Mouse (Mus musculus) forebrain, postnatal 0 days (tissue): ENCODE results near the gene Fcgr3. TPM values are rescaled to one million over a fixed set of nuclear protein-coding genes. Genes with fewer than 3 reads are reported as not detected.

Source experiments
- ATAC-seq: fragments of 200-750 bp; cut with Nextera tagmentation; 2 replicates; pipeline ENCODE4 v1.8.0; 2017; ENCODE audit warnings: mild to moderate bottlenecking, moderate library complexity
- DNase-seq: peaks from one replicate; pipeline ENCODE4 v3.0.0-alpha.2; 2015
- H3K27ac ChIP-seq: fragments of 300-500 bp; sonication (generic); 2 replicates; pipeline ENCODE4 v1.5.1; 2014; ENCODE audit warnings: low read depth, mild to moderate bottlenecking, antibody characterized with exemption, low read length, moderate library complexity, mixed read lengths
- H3K27me3 ChIP-seq: fragments of 300-500 bp; sonication (generic); 2 replicates; pipeline ENCODE4 v1.6.1; 2014; ENCODE audit warnings: mild to moderate bottlenecking, low read length, mixed read lengths; ENCODE audit not compliant: insufficient read depth
- H3K36me3 ChIP-seq: fragments of 300-500 bp; sonication (generic); 2 replicates; pipeline ENCODE4 v1.6.1; 2014; ENCODE audit warnings: mild to moderate bottlenecking, moderate library complexity; ENCODE audit not compliant: insufficient read depth
- H3K4me1 ChIP-seq: fragments of 300-500 bp; sonication (generic); 2 replicates; pipeline ENCODE4 v1.6.1; 2014; ENCODE audit warnings: antibody characterized with exemption; ENCODE audit not compliant: insufficient read depth
- H3K4me2 ChIP-seq: fragments of 300-500 bp; sonication (generic); 2 replicates; pipeline ENCODE4 v1.6.1; 2014; ENCODE audit warnings: low read depth, mild to moderate bottlenecking, moderate library complexity
- H3K4me3 ChIP-seq: fragments of 300-500 bp; sonication (generic); 2 replicates; pipeline ENCODE4 v1.5.1; 2014; ENCODE audit warnings: low read depth, low read length, mixed read lengths
- H3K9ac ChIP-seq: fragments of 300-500 bp; sonication (generic); 2 replicates; pipeline ENCODE4 v1.6.1; 2014; ENCODE audit warnings: mild to moderate bottlenecking
- H3K9me3 ChIP-seq: fragments of 300-500 bp; sonication (generic); 2 replicates; pipeline ENCODE4 v1.6.1; 2016; ENCODE audit warnings: low read length
- CTCF ChIP-seq: sonication (generic); IDR thresholded peaks from 2 replicates; pipeline ENCODE4 v1.5.1; 2016; ENCODE audit warnings: antibody characterized with exemption, control low read depth, low read depth
- whole genome bisulfite sequencing: fragments of 180-500 bp; shearing (Covaris S2); extraction: QIAGEN DNeasy Blood & Tissue Kit; methylation state at CpG from one replicate; pipeline ENCODE4 v1.1.7; 2014; 5-methylcytosine and 5-hydroxymethylcytosine counted together
- polyA plus RNA-seq: library from polyadenylated mRNA; unstranded; fragments of >200 nt; fragmentation: Nextera tagmentation; extraction: Ambion mirVana; gene quantifications from 2 replicates; pipeline ENCODE4 v1.2.1, GENCODE M21; 2015
- total RNA-seq: library from RNA; depleted of rRNA; stranded (reverse); fragments of >200 nt; gene quantifications from 2 replicates; pipeline ENCODE4 v1.2.3, GENCODE M21; 2014

The Fcgr3 gene
- total and polyA plus RNA-seq, 2 experiments from 2014 or later = 13.9 to 14.9 TPM

DNA sequence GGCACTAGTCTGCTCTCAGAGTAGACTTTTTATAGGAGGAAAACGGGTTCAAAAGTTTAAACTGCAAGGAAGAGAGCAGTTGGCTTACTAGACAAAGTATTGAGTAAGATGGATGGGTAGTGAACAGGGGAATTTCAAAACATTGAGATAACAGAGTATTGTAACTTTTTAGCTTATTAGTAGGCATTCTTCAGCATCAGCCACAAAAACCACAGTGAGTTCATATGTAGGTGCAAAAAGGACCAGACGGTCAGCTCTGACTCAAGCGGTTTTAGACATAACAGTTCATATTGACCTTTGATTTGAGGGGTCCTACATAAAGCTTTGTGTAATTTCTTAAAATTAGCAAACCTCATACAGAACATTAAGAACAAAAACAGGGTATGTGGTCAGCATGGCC, 3.2 kb downstream of the Fcgr3 start:
- no peak overlapping the region for H3K4me3 ChIP-seq
- H3K4me2 ChIP-seq = no peak overlapping the region
- no peak overlapping the region for H3K9ac ChIP-seq
- WGBS = 92% methylated on average over 3 of the region's 3 CpGs
- no peaks in the 10 kb centered on the region for H3K9me3 ChIP-seq
- TF ChIP-seq CTCF = no peak
- H3K36me3 ChIP-seq = no peaks in the 10 kb centered on the region
- DNase-seq (no peak), ATAC-seq (no peak)
- H3K27ac ChIP-seq = no peak overlapping the region
- no peaks in the 10 kb centered on the region for H3K4me1 ChIP-seq
- peaks cover 7% of the 10 kb centered on the region for H3K27me3 ChIP-seq

DNA sequence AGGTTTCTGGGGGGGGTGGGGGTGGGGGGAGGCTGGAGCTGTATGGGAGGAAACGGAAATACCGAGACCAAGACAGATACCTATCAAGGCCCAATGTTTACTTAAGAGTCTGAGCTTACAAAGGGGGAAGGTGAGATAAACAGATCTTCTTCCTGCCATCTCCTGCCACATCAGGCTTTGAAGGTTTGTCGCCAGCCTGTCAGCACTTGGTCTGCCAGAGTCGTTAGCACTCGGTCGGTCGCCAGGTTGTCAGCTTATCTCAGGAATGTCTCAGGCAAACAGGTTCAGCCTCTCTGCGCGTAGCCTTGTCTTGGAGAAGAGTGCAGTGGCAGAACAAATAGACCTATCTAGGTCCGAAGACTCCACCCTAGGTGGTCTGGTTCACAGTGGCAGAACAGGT, 4.3 kb downstream of the Fcgr3 start:
- Histone ChIP-seq H3K27ac (no peak overlapping the region), H3K27me3 (peaks cover 7% of the 10 kb centered on the region), H3K36me3 (no peaks in the 10 kb centered on the region), H3K9me3 (no peaks in the 10 kb centered on the region), H3K9ac (no peak overlapping the region), H3K4me3 (no peak overlapping the region), H3K4me2 (no peak overlapping the region), H3K4me1 (no peaks in the 10 kb centered on the region)
- 58% methylated on average over 10 of the region's 10 CpGs for WGBS
- no peak for TF ChIP-seq CTCF
- no peak for DNase-seq
- no peak for ATAC-seq

DNA sequence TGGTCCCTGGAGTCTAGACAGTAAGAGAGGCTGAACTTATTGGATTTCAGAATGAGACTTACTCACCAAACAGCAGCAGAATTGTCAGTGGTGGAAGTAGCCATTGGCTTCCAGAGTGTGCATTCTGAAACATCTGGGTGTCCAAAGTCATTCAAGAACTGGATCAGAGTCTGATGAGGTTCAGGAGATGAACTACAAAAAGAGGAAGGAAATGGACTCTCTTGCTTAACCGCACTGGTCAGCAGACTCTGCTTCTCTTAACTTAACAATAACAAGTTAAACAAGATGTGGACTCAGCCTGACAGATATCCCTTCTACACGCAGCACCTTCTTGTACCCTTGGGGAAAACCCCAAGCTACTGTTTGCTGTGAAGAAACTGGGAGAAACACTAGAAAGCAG, 5.5 kb downstream of the Fcgr3 start:
- H3K9ac ChIP-seq = no peak overlapping the region
- peaks cover 4% of the 10 kb centered on the region; the same call in 1 of the 2 replicates for H3K27me3 ChIP-seq
- TF ChIP-seq CTCF = no peak
- DNase-seq = no peak
- H3K4me1 ChIP-seq = no peaks in the 10 kb centered on the region
- no peak overlapping the region for H3K4me3 ChIP-seq
- H3K36me3 ChIP-seq = no peaks in the 10 kb centered on the region
- H3K9me3 ChIP-seq = no peaks in the 10 kb centered on the region
- no peak overlapping the region for H3K4me2 ChIP-seq
- no peak overlapping the region for H3K27ac ChIP-seq
- no peak for ATAC-seq
- 89% methylated on average over 2 of the region's 2 CpGs for WGBS

DNA sequence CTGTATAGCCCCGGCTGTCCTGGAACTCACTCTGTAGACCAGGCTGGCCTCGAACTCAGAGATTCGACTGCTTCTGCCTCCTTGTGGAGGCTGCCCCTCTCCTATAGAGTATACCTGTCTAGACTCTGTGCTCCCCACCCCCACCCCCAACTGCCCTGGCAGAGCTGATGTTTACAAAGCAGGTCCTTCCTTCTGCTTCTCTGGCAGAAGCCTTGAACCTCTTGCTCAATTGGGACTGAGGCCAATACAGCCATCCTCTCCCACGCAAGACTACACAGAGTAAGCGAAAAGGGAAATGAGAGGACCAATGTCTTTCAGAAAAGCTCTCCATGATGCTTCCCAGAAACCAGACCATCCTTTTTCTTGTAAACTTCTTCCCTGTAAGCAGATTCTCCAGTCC, 7.5 kb downstream of the Fcgr3 start:
- Histone ChIP-seq H3K4me3 (no peak overlapping the region), H3K9me3 (no peaks in the 10 kb centered on the region), H3K4me2 (no peak overlapping the region), H3K27me3 (no peaks in the 10 kb centered on the region), H3K36me3 (no peaks in the 10 kb centered on the region), H3K9ac (no peak overlapping the region), H3K4me1 (no peaks in the 10 kb centered on the region), H3K27ac (no peak overlapping the region)
- no peak for ATAC-seq
- no peak for DNase-seq
- TF ChIP-seq CTCF = no peak
- WGBS = 81% methylated on average over 5 of the region's 5 CpGs

DNA sequence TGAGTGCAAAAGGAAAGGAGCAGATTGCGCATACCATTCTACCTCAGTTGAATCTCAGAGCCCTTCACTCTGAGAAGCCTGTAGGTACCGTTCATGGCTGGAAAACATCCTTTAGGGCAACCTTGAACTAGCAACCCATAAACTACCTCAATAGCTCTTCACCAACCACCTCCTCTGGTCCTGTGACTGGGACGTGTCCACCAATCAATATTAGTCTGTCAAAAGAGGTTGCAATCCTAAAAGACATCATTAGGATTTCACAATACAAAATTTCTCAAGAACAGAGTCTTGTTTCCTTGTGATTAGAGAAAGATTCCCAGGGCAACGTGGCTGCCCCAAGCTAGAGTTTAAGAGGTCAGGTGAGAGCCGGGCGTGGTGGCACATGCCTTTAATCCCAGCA, 11.4 kb downstream of the Fcgr3 start:
- H3K9ac ChIP-seq = no peak overlapping the region
- DNase-seq (no peak), ATAC-seq (no peak)
- 85% methylated on average over 6 of the region's 6 CpGs for WGBS
- no peaks in the 10 kb centered on the region for H3K9me3 ChIP-seq
- no peaks in the 10 kb centered on the region for H3K36me3 ChIP-seq
- H3K4me2 ChIP-seq = no peak overlapping the region
- H3K27ac ChIP-seq = no peak overlapping the region
- H3K4me3 ChIP-seq = no peak overlapping the region
- no peak for TF ChIP-seq CTCF
- no peaks in the 10 kb centered on the region for H3K4me1 ChIP-seq
- H3K27me3 ChIP-seq = no peaks in the 10 kb centered on the region

DNA sequence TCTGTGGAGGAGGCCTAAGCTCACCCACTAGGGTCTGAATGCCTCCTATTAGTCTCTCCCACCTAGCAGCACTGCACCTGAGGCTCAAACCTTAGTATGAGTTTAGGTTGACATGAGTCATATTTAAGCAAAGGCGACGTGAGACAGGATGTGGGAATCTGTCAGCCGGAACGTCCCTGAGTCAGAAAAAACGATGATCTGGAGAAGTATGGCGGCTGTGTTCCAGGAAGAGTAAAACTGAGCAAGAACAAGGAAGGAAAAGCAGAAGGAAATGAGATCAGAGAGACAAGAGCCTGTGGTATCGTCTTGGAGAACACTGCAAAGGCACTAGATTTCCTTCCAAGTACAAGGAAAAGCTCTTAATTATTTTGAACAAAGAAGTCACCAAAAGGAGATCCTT, 14.0 kb downstream of the Fcgr3 start:
- Histone ChIP-seq H3K9me3 (no peaks in the 10 kb centered on the region), H3K4me3 (no peak overlapping the region), H3K27ac (no peak overlapping the region), H3K36me3 (no peaks in the 10 kb centered on the region), H3K27me3 (no peaks in the 10 kb centered on the region), H3K4me2 (no peak overlapping the region), H3K9ac (no peak overlapping the region), H3K4me1 (no peaks in the 10 kb centered on the region)
- no peak for DNase-seq
- 92% methylated on average over 7 of the region's 7 CpGs for WGBS
- TF ChIP-seq CTCF = no peak
- no peak for ATAC-seq

DNA sequence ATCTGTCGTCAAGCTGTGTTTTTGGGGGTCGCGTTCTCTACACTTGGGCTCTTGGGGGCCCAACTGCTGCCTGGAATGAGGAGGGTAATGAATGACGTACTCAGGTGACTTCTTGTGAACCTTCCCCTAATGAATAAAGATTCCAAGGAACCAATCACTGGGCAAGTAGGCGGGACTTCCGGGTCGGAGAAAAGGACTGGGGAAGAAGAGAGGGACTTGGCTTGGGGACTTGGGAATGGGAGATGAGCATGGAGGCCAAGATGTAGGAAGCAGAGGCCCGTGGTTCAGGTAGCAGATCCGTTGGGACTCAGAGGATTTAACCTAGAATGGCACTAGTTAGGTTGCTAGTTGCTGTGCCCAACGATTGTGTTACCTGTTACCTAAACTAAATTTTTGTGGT, 15.5 kb downstream of the Fcgr3 start:
- DNase-seq (no peak), ATAC-seq (no peak)
- H3K4me1 ChIP-seq = no peaks in the 10 kb centered on the region
- no peak overlapping the region for H3K9ac ChIP-seq
- WGBS = 47% methylated on average over 10 of the region's 10 CpGs
- no peaks in the 10 kb centered on the region for H3K27me3 ChIP-seq
- H3K9me3 ChIP-seq = no peaks in the 10 kb centered on the region
- H3K27ac ChIP-seq = no peak overlapping the region
- H3K36me3 ChIP-seq = no peaks in the 10 kb centered on the region
- 0 out of 2 replicates have a peak overlapping the region, but pooled peaks have one; percentile 3 for H3K4me3 ChIP-seq
- TF ChIP-seq CTCF = no peak
- H3K4me2 ChIP-seq = no peak overlapping the region

DNA sequence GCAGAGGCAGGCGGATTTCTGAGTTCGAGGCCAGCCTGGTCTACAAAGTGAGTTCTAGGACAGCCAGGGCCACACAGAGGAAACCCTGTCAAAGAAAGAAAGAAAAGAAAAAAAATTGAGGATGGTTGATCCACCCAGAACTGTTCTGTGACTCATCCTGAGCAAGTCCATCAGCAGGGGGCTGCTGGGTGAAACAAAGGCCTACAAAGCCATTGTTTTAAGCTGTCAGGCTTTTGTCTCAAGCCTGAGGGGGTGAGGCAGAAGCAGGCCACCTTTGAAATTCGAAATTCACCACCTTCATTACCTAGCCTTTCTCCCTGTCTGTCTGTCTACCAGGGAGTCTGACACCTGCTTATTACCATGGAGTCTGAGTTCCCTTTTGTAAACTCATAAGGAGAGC, 18.2 kb downstream of the Fcgr3 start:
- H3K4me1 ChIP-seq = no peaks in the 10 kb centered on the region
- no peaks in the 10 kb centered on the region for H3K27me3 ChIP-seq
- H3K9ac ChIP-seq = no peak overlapping the region
- DNase-seq (no peak), ATAC-seq (no peak)
- no peak overlapping the region for H3K4me2 ChIP-seq
- no peak overlapping the region for H3K27ac ChIP-seq
- H3K9me3 ChIP-seq = no peaks in the 10 kb centered on the region
- WGBS = 80% methylated on average over 3 of the region's 3 CpGs
- no peak for TF ChIP-seq CTCF
- H3K36me3 ChIP-seq = no peaks in the 10 kb centered on the region
- H3K4me3 ChIP-seq = no peak overlapping the region
